Mouse (Mus musculus): ENCODE results near the gene Pde3b. TPM values are rescaled to one million over a fixed set of nuclear protein-coding genes. Genes with fewer than 3 reads are reported as not detected.
"Not testable (repeated sequence)": the region's sequence is repeated elsewhere in the genome, so short reads cannot be mapped to it uniquely, and the experiment has no call there.

Pde3b gene
- polyA plus RNA-seq, 1 experiment from 2014 or later, result 11.5 TPM

DNA sequence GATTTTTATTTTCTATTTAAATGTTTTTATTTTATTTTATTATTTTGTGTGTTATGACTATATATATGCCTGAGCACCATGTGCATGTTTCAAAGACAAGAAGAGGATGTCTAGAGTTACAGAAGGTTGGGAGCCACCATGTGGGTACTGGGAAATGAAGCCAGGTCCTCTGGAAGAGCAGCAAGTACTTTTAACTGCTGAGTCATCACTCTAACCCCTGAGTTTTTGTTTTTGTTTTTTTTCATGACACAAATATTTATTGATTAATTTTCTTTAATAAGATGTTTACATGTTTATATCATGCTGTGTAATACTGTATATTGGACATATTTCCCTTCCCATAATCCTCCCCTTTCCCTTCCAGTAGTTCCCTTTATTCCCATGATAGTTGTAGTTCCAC, 77.5 kb downstream of the Pde3b start:
- no peak overlapping the region for H3K9ac ChIP-seq (ENCODE audit: low read depth, low read length)
- H3K27ac ChIP-seq (ENCODE audit: low read depth, low read length), result no peak overlapping the region
- H3K4me3 ChIP-seq (ENCODE audit: low read depth, low read length), result no peak overlapping the region
- H3K36me3 ChIP-seq (ENCODE audit: control insufficient read depth, insufficient read depth, low read length), result no peaks in the 10 kb centered on the region
- DNase-seq (ENCODE audit: low spot score) (no peak), ATAC-seq (ENCODE audit: low FRiP score) (no peak)
- no peaks in the 10 kb centered on the region for H3K27me3 ChIP-seq (ENCODE audit: control insufficient read depth, insufficient read depth, low read length)
- H3K9me3 ChIP-seq (ENCODE audit: control insufficient read depth, low read length), result no peaks in the 10 kb centered on the region
- H3K4me2 ChIP-seq (replicated peaks; ENCODE audit: low read depth, low read length), result no peak overlapping the region
- no peaks in the 10 kb centered on the region for H3K4me1 ChIP-seq (replicated peaks; ENCODE audit: control insufficient read depth, insufficient read depth, low read length)

DNA sequence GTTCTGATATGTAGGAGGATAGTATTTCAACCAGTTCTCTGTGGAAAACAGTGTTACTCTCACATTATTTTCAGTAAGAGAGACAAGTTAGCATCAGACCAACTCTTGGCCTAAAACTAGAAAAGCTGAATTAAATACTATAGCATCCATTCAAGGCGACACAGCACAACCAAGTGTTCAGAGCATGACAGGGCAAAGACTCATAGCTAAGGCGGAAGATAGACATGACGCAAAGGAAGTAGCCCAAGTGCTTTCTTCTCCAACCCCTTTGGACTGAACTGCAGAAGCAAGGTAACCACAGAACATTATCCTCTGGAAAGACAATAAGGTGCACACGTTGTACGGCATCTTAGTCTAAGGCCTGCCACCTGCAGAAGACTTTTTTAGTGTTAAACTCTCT, 79.0 kb downstream of the Pde3b start:
- WGBS, result 89% methylated on average over 5 of the region's 5 CpGs
- H3K9me3 ChIP-seq (ENCODE audit: control insufficient read depth, low read length), result no peaks in the 10 kb centered on the region
- no peak overlapping the region for H3K4me2 ChIP-seq (replicated peaks; ENCODE audit: low read depth, low read length)
- no peaks in the 10 kb centered on the region for H3K36me3 ChIP-seq (ENCODE audit: control insufficient read depth, insufficient read depth, low read length)
- H3K4me3 ChIP-seq (ENCODE audit: low read depth, low read length), result no peak overlapping the region
- H3K4me1 ChIP-seq (replicated peaks; ENCODE audit: control insufficient read depth, insufficient read depth, low read length), result no peaks in the 10 kb centered on the region
- no peak overlapping the region for H3K9ac ChIP-seq (ENCODE audit: low read depth, low read length)
- H3K27me3 ChIP-seq (ENCODE audit: control insufficient read depth, insufficient read depth, low read length), result no peaks in the 10 kb centered on the region
- H3K27ac ChIP-seq (ENCODE audit: low read depth, low read length), result no peak overlapping the region
- ATAC-seq (ENCODE audit: low FRiP score), result no peak
- DNase-seq (ENCODE audit: low spot score), result no peak

DNA sequence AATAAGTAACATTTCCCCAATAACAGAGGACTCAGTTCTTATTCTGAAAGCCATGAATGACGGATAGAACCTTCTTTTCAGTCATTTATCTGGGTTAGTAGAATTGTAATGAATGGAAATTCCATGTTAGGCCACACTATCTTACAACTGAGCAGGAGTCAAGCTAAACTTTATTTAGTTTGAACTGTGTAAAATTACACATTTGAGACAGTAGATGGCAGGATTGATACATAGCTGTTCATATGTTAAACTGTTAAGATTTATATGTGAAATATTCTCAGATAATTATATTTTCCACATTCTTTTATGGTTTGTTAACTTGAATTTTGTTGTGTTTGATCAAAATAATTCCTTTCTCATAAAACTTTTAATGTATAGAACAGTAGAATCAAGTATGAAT, 84.2 kb downstream of the Pde3b start:
- no peak overlapping the region for H3K9ac ChIP-seq (ENCODE audit: low read depth, low read length)
- H3K9me3 ChIP-seq (ENCODE audit: control insufficient read depth, low read length), result no peaks in the 10 kb centered on the region
- no peaks in the 10 kb centered on the region for H3K27me3 ChIP-seq (ENCODE audit: control insufficient read depth, insufficient read depth, low read length)
- whole genome bisulfite sequencing, result 82% methylated on average over 1 of the region's 1 CpGs
- no peaks in the 10 kb centered on the region for H3K4me1 ChIP-seq (replicated peaks; ENCODE audit: control insufficient read depth, insufficient read depth, low read length)
- no peak overlapping the region for H3K4me2 ChIP-seq (replicated peaks; ENCODE audit: low read depth, low read length)
- no peaks in the 10 kb centered on the region for H3K36me3 ChIP-seq (ENCODE audit: control insufficient read depth, insufficient read depth, low read length)
- ATAC-seq (ENCODE audit: low FRiP score) (no peak), DNase-seq (ENCODE audit: low spot score) (no peak)
- no peak overlapping the region for H3K27ac ChIP-seq (ENCODE audit: low read depth, low read length)
- no peak overlapping the region for H3K4me3 ChIP-seq (ENCODE audit: low read depth, low read length)

DNA sequence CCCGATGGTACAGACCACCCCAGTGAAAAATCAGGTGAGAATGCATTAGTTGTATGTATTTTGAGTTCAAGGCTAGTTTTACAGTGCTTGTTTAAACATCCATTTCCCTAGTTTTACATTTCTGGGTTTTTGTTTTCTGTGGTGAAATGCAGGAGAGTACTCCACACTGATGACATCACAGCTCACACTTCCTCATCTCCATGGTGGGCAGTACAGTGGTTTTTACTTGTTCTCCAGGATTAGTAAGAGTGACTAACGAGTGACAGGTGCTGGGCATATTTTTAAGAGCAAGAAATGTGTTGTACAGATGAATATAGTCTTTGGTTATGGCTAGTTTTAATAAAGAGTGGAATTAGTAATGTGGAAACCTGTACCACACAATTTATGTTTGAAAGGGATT, 93.8 kb downstream of the Pde3b start:
- Histone ChIP-seq H3K4me1 (replicated peaks; ENCODE audit: control insufficient read depth, insufficient read depth, low read length) (no peaks in the 10 kb centered on the region), H3K4me2 (replicated peaks; ENCODE audit: low read depth, low read length) (no peak overlapping the region), H3K4me3 (ENCODE audit: low read depth, low read length) (no peak overlapping the region), H3K36me3 (ENCODE audit: control insufficient read depth, insufficient read depth, low read length) (no peaks in the 10 kb centered on the region), H3K27me3 (ENCODE audit: control insufficient read depth, insufficient read depth, low read length) (no peaks in the 10 kb centered on the region), H3K9ac (ENCODE audit: low read depth, low read length) (no peak overlapping the region), H3K27ac (ENCODE audit: low read depth, low read length) (no peak overlapping the region), H3K9me3 (ENCODE audit: control insufficient read depth, low read length) (no peaks in the 10 kb centered on the region)
- DNase-seq (ENCODE audit: low spot score) (no peak), ATAC-seq (ENCODE audit: low FRiP score) (no peak)
- 92% methylated on average over 2 of the region's 2 CpGs for WGBS

DNA sequence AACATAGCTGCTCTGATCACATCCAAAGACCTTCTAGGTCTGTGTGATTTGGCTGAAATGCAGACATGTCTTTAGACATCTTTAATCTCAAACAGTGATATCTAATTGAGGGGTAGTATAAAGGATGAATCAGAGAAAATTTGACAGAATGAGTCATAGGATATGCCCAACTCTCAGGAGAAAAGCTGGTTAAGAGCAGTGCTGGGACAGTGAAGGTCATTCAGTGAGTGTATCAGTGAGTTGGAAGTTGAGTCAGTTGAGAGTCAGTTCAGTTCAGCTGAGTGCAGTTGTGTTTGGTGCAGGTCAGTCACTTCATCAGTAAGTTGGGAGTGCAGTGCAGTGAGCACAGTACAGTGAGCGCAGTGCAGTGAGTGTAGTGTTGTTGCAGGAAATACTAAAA, 105.0 kb downstream of the Pde3b start:
- no peak overlapping the region for H3K4me3 ChIP-seq (ENCODE audit: low read depth, low read length)
- no peak overlapping the region for H3K9ac ChIP-seq (ENCODE audit: low read depth, low read length)
- 92% methylated on average over 1 of the region's 1 CpGs for WGBS
- no peak overlapping the region for H3K27ac ChIP-seq (ENCODE audit: low read depth, low read length)
- no peaks in the 10 kb centered on the region for H3K4me1 ChIP-seq (replicated peaks; ENCODE audit: control insufficient read depth, insufficient read depth, low read length)
- no peaks in the 10 kb centered on the region for H3K9me3 ChIP-seq (ENCODE audit: control insufficient read depth, low read length)
- H3K36me3 ChIP-seq (ENCODE audit: control insufficient read depth, insufficient read depth, low read length), result no peaks in the 10 kb centered on the region
- H3K27me3 ChIP-seq (ENCODE audit: control insufficient read depth, insufficient read depth, low read length), result no peaks in the 10 kb centered on the region
- no peak for DNase-seq (ENCODE audit: low spot score)
- no peak overlapping the region for H3K4me2 ChIP-seq (replicated peaks; ENCODE audit: low read depth, low read length)
- ATAC-seq (ENCODE audit: low FRiP score), result no peak

DNA sequence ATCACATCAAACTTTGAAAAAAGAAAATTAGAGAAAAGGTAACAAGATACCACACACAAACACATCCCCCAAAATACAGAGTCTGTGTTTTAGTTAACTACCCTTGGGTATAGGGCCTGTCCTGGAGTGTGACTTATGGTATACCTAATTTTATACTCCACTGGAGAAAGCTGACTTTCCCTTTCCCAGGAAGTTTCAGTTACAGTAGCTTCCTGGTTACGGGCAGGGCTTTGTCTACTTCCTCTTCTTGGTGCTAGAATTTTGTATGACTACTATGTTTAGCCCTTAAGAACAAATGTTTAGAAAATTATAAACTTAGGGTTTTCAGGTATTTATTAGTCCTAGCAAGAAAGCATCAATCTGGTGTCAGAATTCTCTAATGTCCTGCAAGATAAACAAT, 111.2 kb downstream of the Pde3b start:
- H3K27ac ChIP-seq (ENCODE audit: low read depth, low read length), result no peak overlapping the region
- H3K4me2 ChIP-seq (replicated peaks; ENCODE audit: low read depth, low read length), result no peak overlapping the region
- H3K9me3 ChIP-seq (ENCODE audit: control insufficient read depth, low read length), result no peaks in the 10 kb centered on the region
- H3K36me3 ChIP-seq (ENCODE audit: control insufficient read depth, insufficient read depth, low read length), result no peaks in the 10 kb centered on the region
- ATAC-seq (ENCODE audit: low FRiP score), result no peak
- H3K9ac ChIP-seq (ENCODE audit: low read depth, low read length), result no peak overlapping the region
- 81% methylated on average over 1 of the region's 1 CpGs for WGBS
- H3K4me1 ChIP-seq (replicated peaks; ENCODE audit: control insufficient read depth, insufficient read depth, low read length), result no peaks in the 10 kb centered on the region
- DNase-seq (ENCODE audit: low spot score), result no peak
- H3K27me3 ChIP-seq (ENCODE audit: control insufficient read depth, insufficient read depth, low read length), result no peaks in the 10 kb centered on the region
- no peak overlapping the region for H3K4me3 ChIP-seq (ENCODE audit: low read depth, low read length)

DNA sequence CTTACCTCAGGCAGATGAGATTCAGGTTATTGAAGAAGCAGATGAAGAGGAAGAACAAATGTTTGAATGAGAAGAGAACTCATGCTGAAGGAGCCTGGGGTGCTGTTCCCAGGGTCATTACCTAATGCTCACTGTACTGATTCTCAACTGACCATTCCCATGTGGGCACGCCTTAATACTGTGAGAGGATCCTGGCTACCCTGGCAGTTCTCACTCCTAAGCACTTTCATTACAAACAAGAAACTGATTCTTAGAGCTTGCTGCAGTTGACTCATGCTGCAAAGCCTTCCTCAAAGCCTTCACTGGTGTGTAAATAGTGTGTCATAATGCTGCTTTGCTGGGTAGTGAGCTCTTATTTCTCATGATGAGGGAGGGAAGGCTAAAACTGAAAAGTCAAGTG, 121.1 kb downstream of the Pde3b start:
- Histone ChIP-seq H3K9me3 (ENCODE audit: control insufficient read depth, low read length) (no peaks in the 10 kb centered on the region), H3K27ac (ENCODE audit: low read depth, low read length) (no peak overlapping the region), H3K4me2 (replicated peaks; ENCODE audit: low read depth, low read length) (no peak overlapping the region), H3K4me1 (replicated peaks; ENCODE audit: control insufficient read depth, insufficient read depth, low read length) (no peaks in the 10 kb centered on the region), H3K36me3 (ENCODE audit: control insufficient read depth, insufficient read depth, low read length) (no peaks in the 10 kb centered on the region), H3K27me3 (ENCODE audit: control insufficient read depth, insufficient read depth, low read length) (no peaks in the 10 kb centered on the region), H3K4me3 (ENCODE audit: low read depth, low read length) (no peak overlapping the region), H3K9ac (ENCODE audit: low read depth, low read length) (no peak overlapping the region)
- WGBS, result 95% methylated on average over 1 of the region's 1 CpGs
- DNase-seq (ENCODE audit: low spot score) (no peak), ATAC-seq (ENCODE audit: low FRiP score) (no peak)

DNA sequence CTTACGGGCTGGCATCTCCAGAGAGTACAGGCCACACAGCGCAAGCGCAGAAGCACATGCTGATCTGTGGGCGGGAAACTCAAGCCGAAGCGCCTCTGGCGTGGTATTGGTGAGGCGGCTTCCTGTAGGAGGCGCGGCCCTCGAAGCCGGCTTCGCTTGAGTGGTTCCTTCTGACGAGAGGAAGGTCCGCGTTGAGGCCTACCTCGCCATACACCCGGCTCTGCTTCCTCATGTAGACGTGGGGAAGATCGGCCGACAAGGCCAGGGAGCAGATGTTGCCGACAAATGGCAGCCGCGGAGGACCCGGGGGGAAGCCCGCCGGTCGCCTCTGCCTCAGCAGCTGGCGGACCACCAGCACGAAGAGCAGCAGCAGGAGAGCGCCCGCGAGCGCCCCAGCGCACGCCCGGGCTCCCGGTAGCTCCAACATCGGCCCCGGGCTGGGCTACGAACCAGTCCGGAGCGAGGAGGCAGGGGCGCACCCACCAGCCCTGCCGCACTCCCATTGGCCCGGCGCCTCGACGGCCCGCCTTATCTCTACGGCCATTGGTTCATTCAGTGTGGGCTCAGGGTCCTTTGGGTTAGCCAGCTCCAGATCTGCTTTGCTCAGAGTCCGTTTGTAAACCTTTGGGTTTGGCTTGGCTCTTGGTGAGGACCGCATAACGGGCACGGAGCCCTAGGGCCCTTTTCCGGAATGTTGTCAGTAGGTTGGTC, 147.6 kb downstream of the Pde3b start, which contains the start of gene Cyp2r1:
Cyp2r1 (minus strand) TSS at position 442 of the 711 bp plus-strand sequence.
- Histone ChIP-seq H3K27ac (ENCODE audit: low read depth, low read length) (peak within 1 kb of the TSS; percentile 64), H3K4me2 (replicated peaks; ENCODE audit: low read depth, low read length) (peak within 1 kb of the TSS; percentile 72), H3K4me1 (replicated peaks; ENCODE audit: control insufficient read depth, insufficient read depth, low read length) (no peaks in the 10 kb centered on the region), H3K4me3 (ENCODE audit: low read depth, low read length) (peak within 1 kb of the TSS; percentile 46), H3K36me3 (ENCODE audit: control insufficient read depth, insufficient read depth, low read length) (no peaks in the 10 kb centered on the region), H3K9ac (ENCODE audit: low read depth, low read length) (peak within 1 kb of the TSS; percentile 61), H3K27me3 (ENCODE audit: control insufficient read depth, insufficient read depth, low read length) (no peaks in the 10 kb centered on the region), H3K9me3 (ENCODE audit: control insufficient read depth, low read length) (no peaks in the 10 kb centered on the region)
- DNase-seq (ENCODE audit: low spot score) (peak; percentile 88), ATAC-seq (ENCODE audit: low FRiP score) (peak; percentile 100)
- WGBS, result 3% methylated on average over 55 of the region's 56 CpGs

DNA sequence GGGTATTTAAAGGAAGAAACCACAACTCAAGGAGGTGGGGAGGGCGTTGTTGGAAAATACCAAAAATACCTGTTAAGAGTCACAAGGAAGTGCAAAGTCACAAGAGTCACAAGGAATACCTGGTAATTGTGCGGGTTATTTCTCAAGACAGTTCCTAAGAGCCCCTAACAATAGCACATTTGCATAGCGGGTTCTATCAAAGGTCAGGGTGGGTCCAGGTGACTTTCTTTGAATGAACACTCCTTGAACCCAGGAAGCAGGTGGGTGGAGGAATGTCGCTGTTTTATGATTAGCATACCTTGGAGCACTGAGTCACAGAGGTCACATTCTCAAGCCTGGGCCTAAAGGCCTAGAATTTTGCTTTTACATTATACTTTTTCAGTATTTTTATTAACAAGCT, 158.8 kb downstream of the Pde3b start:
- not testable (repeated sequence) for H3K4me1 ChIP-seq (replicated peaks; ENCODE audit: control insufficient read depth, insufficient read depth, low read length); H3K4me2 ChIP-seq (replicated peaks; ENCODE audit: low read depth, low read length); H3K9ac ChIP-seq (ENCODE audit: low read depth, low read length); H3K27ac ChIP-seq (ENCODE audit: low read depth, low read length); ATAC-seq (ENCODE audit: low FRiP score); DNase-seq (ENCODE audit: low spot score); H3K4me3 ChIP-seq (ENCODE audit: low read depth, low read length); H3K36me3 ChIP-seq (ENCODE audit: control insufficient read depth, insufficient read depth, low read length); H3K27me3 ChIP-seq (ENCODE audit: control insufficient read depth, insufficient read depth, low read length); H3K9me3 ChIP-seq (ENCODE audit: control insufficient read depth, low read length)
- WGBS, result 83% methylated on average over 4 of the region's 4 CpGs
